Mouse (Mus musculus) olfactory bulb, adult 2 months (tissue): ENCODE measurements around the gene Atf4.

Source experiments
- CTCF ChIP-seq: fragments of 200-500 bp; IDR thresholded peaks from 2 replicates; pipeline ENCODE4 v1.5.1; 2012; ENCODE audit warnings: low read depth, mild to moderate bottlenecking, low read length, moderate library complexity; ENCODE audit not compliant: insufficient read depth
- POLR2A ChIP-seq: fragments of 200-500 bp; IDR thresholded peaks from 2 replicates; pipeline ENCODE4 v1.6.1; 2012; ENCODE audit warnings: mild to moderate bottlenecking, low read depth, low read length, moderate library complexity; ENCODE audit not compliant: insufficient read depth

- TF ChIP-seq POLR2A (no peak), CTCF (no peak)
Measured at GRCm38 (mm10) chr15:80219705-80220657, 35.0 kb upstream of the Atf4 start.
